9 mouse cellular contexts compared by ENCODE assay signal in genomic region chr13:113509403-113510185, GRCm38 (mm10).
A peak's percentile ranks its signal among the peaks of the same experiment; 100 is the strongest.
DNase-seq lines count a peak whose midpoint lies in the region; ATAC-seq lines count a peak whose summit lies in the region.
"Had no signal": no experiment of that assay in that cellular context is flagged by ENCODE, and none has a peak within 500 bp of the region (broad histone marks: within the 10 kb centered on the region; RNA-seq: fewer than 3 reads in every experiment).

No protein-coding gene starts in this region.

- no peaks in the 10 kb centered on the region for H3K9me3 ChIP-seq in heart, embryonic 14.5 days (ENCODE audit: control insufficient read depth, low read length)
- no peaks in the 10 kb centered on the region for H3K9me3 ChIP-seq in lung, embryonic 15.5 days
- H3K9me3 ChIP-seq in midbrain, embryonic 10.5 days (replicated peaks): no peaks in the 10 kb centered on the region
- H3K9me3 ChIP-seq: limb, embryonic 15.5 days had no signal

- peak overlapping the region; percentile 84 to 86 for H3K27ac ChIP-seq in heart, embryonic 14.5 days (replicated peaks in 1 of 2; ENCODE audit: control insufficient read depth in 1 of 2, insufficient read depth in 1 of 2, low read depth in 2 of 2, low read length in 2 of 2)
- H3K27ac ChIP-seq in lung, embryonic 15.5 days: 0 out of 2 replicates have a peak overlapping the region, but pooled peaks have one; percentile 22
- no peak overlapping the region for H3K27ac ChIP-seq in midbrain, embryonic 10.5 days (replicated peaks)
- H3K27ac ChIP-seq: limb, embryonic 15.5 days had no signal

- ATAC-seq in heart, embryonic 14.5 days (ENCODE audit: insufficient number of reproducible peaks, insufficient read depth, low FRiP score, low read depth): peak; percentile 82
- ATAC-seq in lung, embryonic 15.5 days (ENCODE audit: borderline replicate concordance, extremely low read depth, low FRiP score, low TSS enrichment): peak; percentile 79

- peaks cover 10 to 12% of the 10 kb centered on the region in 2 experiments for H3K4me1 ChIP-seq in heart, embryonic 14.5 days (ENCODE audit: control insufficient read depth in 2 of 2, insufficient read depth in 2 of 2, low read length in 2 of 2)
- peaks cover 15% of the 10 kb centered on the region for H3K4me1 ChIP-seq in lung, embryonic 15.5 days
- no peaks in the 10 kb centered on the region for H3K4me1 ChIP-seq in midbrain, embryonic 10.5 days

- no peaks in the 10 kb centered on the region for H3K36me3 ChIP-seq in heart, embryonic 14.5 days (ENCODE audit: control insufficient read depth, insufficient read depth, low read length)
- no peaks in the 10 kb centered on the region for H3K36me3 ChIP-seq in lung, embryonic 15.5 days
- no peaks in the 10 kb centered on the region for H3K36me3 ChIP-seq in midbrain, embryonic 10.5 days
- H3K36me3 ChIP-seq: limb, embryonic 15.5 days had no signal

- no peaks in the 10 kb centered on the region for H3K27me3 ChIP-seq in heart, embryonic 14.5 days (ENCODE audit: control insufficient read depth, insufficient read depth, low read length)
- no peaks in the 10 kb centered on the region for H3K27me3 ChIP-seq in lung, embryonic 15.5 days
- H3K27me3 ChIP-seq in midbrain, embryonic 10.5 days (ENCODE audit: low read depth, poor library complexity, severe bottlenecking): no peaks in the 10 kb centered on the region
- H3K27me3 ChIP-seq: limb, embryonic 15.5 days had no signal

- H3K4me2 ChIP-seq in heart, embryonic 14.5 days (ENCODE audit: low read length): peak overlapping the region; percentile 38; the same call in 1 of the 2 replicates
- no peak overlapping the region for H3K4me2 ChIP-seq in lung, embryonic 15.5 days
- H3K4me2 ChIP-seq: limb, embryonic 15.5 days had no signal

- DNase-seq in urinary bladder, postnatal 4 days (ENCODE audit: low spot score in 2 of 2): peak; percentile 39 to 83
- no peak for DNase-seq in urinary bladder, adult 18-20 months (ENCODE audit: low spot score in 2 of 2)
- peak; percentile 51 to 79 for DNase-seq in cerebellum, postnatal 4 days (ENCODE audit: low spot score in 2 of 2)
- DNase-seq in kidney, postnatal 36 days: peak; percentile 83 to 88
- peak; percentile 75 for DNase-seq in skeletal muscle tissue, adult 2 months (ENCODE audit: low read depth, low spot score)
- DNase-seq in midbrain, embryonic 10.5 days (ENCODE audit: low spot score): no peak

- no peak overlapping the region; the same call in 1 of the 2 replicates for H3K9ac ChIP-seq in heart, embryonic 14.5 days (ENCODE audit: low read length)
- no peak overlapping the region for H3K9ac ChIP-seq in lung, embryonic 15.5 days
- H3K9ac ChIP-seq: limb, embryonic 15.5 days had no signal

- H3K4me3 ChIP-seq in heart, embryonic 14.5 days (ENCODE audit: control insufficient read depth in 1 of 2, insufficient read depth in 1 of 2, low read depth in 1 of 2, low read length in 2 of 2): no peak overlapping the region
- no peak overlapping the region for H3K4me3 ChIP-seq in lung, embryonic 15.5 days
- H3K4me3 ChIP-seq in midbrain, embryonic 10.5 days: no peak overlapping the region
- H3K4me3 ChIP-seq: limb, embryonic 15.5 days had no signal

- WGBS in heart, embryonic 14.5 days: 42% methylated on average over 10 of the region's 10 CpGs
- 41% methylated on average over 10 of the region's 10 CpGs for WGBS in lung, embryonic 15.5 days
- WGBS in midbrain, embryonic 10.5 days: 91% methylated on average over 10 of the region's 10 CpGs

Comparison
In these comparisons a context has a peak if more than half of its experiments do, and no peak if none do; other contexts are left out.
1. DNase-seq: peak in urinary bladder, postnatal 4 days (2 of 2), cerebellum, postnatal 4 days (2 of 2), kidney, postnatal 36 days (2 of 2) and skeletal muscle tissue, adult 2 months (single experiment); none in urinary bladder, adult 18-20 months (0 of 2) and midbrain, embryonic 10.5 days (single experiment).